Mouse (Mus musculus): Measurements from ENCODE around the gene Ppp2r5d.

Ppp2r5d gene

GRCm38 (mm10) chr17:46645561-46646321 is 59.2 kb downstream of the Ppp2r5d start, which contains the start of the genes Klc4 and Mrpl2:
TSS of gene Klc4 (minus strand) at chr17:46646022.
TSS of gene Mrpl2 (plus strand) at chr17:46646229.
- peak; percentile 96 for DNase-seq (ENCODE audit: low read depth, low spot score)

GRCm38 (mm10) chr17:46644916-46645475 is 59.9 kb downstream of the Ppp2r5d start:
- no peak for DNase-seq (ENCODE audit: low read depth, low spot score)

GRCm38 (mm10) chr17:46644152-46644805 is 60.6 kb downstream of the Ppp2r5d start:
- DNase-seq (ENCODE audit: low read depth, low spot score) = no peak

- no peak for DNase-seq (ENCODE audit: low read depth, low spot score)
These were observed 62.9 kb downstream of the Ppp2r5d start for GRCm38 (mm10) chr17:46642060-46642459.

- DNase-seq (ENCODE audit: low read depth, low spot score) = no peak
These were observed 65.0 kb downstream of the Ppp2r5d start for GRCm38 (mm10) chr17:46639929-46640328.

GRCm38 (mm10) chr17:46636831-46637523 is 67.9 kb downstream of the Ppp2r5d start:
- no peak for DNase-seq (ENCODE audit: low read depth, low spot score)

All from retina, adult 2 months (tissue).